29 mouse cellular contexts compared by ENCODE assay signal in the genomic region with DNA sequence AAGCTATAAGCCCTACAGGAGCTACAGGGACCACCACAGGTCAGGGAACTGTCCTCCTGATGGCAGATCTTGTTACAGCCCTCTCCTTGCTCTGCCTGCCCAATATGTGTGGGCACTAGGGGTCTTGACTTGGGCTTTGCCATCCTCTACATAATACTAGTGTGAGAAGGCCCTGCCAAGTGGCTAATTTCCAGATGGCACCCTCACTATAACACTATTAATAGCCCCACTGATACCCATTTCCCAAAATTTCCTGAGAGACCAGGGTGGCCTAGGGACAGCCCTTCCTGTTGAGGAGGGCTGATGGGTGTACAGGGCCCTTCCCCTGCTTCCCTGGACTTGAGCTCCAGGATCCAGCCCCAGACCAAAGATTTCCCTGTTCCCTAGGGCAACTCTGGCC. TPM values are rescaled to one million over a fixed set of nuclear protein-coding genes. Genes with fewer than 3 reads are reported as not detected.
DNase-seq lines count a peak whose midpoint lies in the region; ATAC-seq lines count a peak whose summit lies in the region.
"Had no signal": no experiment of that assay in that cellular context is flagged by ENCODE, and none has a peak within 500 bp of the region (broad histone marks: within the 10 kb centered on the region; RNA-seq: fewer than 3 reads in every experiment).

No protein-coding gene starts in this region.

- H3K9ac ChIP-seq in heart, embryonic 11.5 days (ENCODE audit: low read depth, low read length), result no peak overlapping the region
- H3K9ac ChIP-seq in limb, embryonic 12.5 days (replicated peaks), result no peak overlapping the region
- H3K9ac ChIP-seq: liver, embryonic 15.5 days; lung, embryonic 14.5 days; midbrain, embryonic 13.5 days had no signal

- no peaks in the 10 kb centered on the region for H3K27me3 ChIP-seq in heart, embryonic 11.5 days (ENCODE audit: control insufficient read depth, insufficient read depth, low read length)
- no peaks in the 10 kb centered on the region for H3K27me3 ChIP-seq in limb, embryonic 12.5 days
- no peaks in the 10 kb centered on the region for H3K27me3 ChIP-seq in limb, embryonic 10.5 days (ENCODE audit: low read depth, poor library complexity, severe bottlenecking)
- H3K27me3 ChIP-seq: embryonic facial prominence, embryonic 13.5 days had no signal

- 0 out of 2 replicates have a peak, but pooled peaks cover 8% of the 10 kb centered on the region for H3K36me3 ChIP-seq in heart, embryonic 11.5 days (ENCODE audit: control insufficient read depth, insufficient read depth, low read length)
- peaks cover 15% of the 10 kb centered on the region for H3K36me3 ChIP-seq in limb, embryonic 12.5 days
- H3K36me3 ChIP-seq in limb, embryonic 10.5 days, result peaks cover 15% of the 10 kb centered on the region; the same call in 1 of the 2 replicates
- H3K36me3 ChIP-seq: liver, embryonic 15.5 days; midbrain, embryonic 13.5 days; neural tube, embryonic 13.5 days had no signal

- H3K27ac ChIP-seq in heart, embryonic 11.5 days (ENCODE audit: low read depth, low read length), result no peak overlapping the region
- H3K27ac ChIP-seq in limb, embryonic 12.5 days, result no peak overlapping the region
- no peak overlapping the region for H3K27ac ChIP-seq in limb, embryonic 10.5 days
- H3K27ac ChIP-seq: embryonic facial prominence, embryonic 13.5 days; kidney, postnatal 0 days; liver, embryonic 15.5 days; midbrain, embryonic 13.5 days; neural tube, embryonic 13.5 days had no signal

- peaks cover 2% of the 10 kb centered on the region for H3K9me3 ChIP-seq in heart, embryonic 11.5 days (replicated peaks; ENCODE audit: control insufficient read depth, low read length)
- no peaks in the 10 kb centered on the region for H3K9me3 ChIP-seq in limb, embryonic 12.5 days
- no peaks in the 10 kb centered on the region for H3K9me3 ChIP-seq in limb, embryonic 10.5 days (replicated peaks)
- H3K9me3 ChIP-seq: liver, embryonic 15.5 days; midbrain, embryonic 13.5 days; neural tube, embryonic 13.5 days had no signal

- H3K4me1 ChIP-seq in heart, embryonic 11.5 days (ENCODE audit: control insufficient read depth, insufficient read depth, low read length), result peaks cover 23% of the 10 kb centered on the region
- H3K4me1 ChIP-seq in limb, embryonic 12.5 days (replicated peaks), result peaks cover 29% of the 10 kb centered on the region
- H3K4me1 ChIP-seq in limb, embryonic 10.5 days, result peaks cover 37% of the 10 kb centered on the region

- H3K4me2 ChIP-seq in heart, embryonic 11.5 days, result no peak overlapping the region
- 0 out of 2 replicates have a peak overlapping the region, but pooled peaks have one; percentile 92 for H3K4me2 ChIP-seq in limb, embryonic 12.5 days
- H3K4me2 ChIP-seq: liver, embryonic 15.5 days; lung, embryonic 14.5 days; midbrain, embryonic 13.5 days; neural tube, embryonic 13.5 days had no signal

- no peak overlapping the region for H3K4me3 ChIP-seq in heart, embryonic 11.5 days (ENCODE audit: low read depth, low read length)
- no peak overlapping the region for H3K4me3 ChIP-seq in limb, embryonic 12.5 days (replicated peaks)
- H3K4me3 ChIP-seq in limb, embryonic 10.5 days, result no peak overlapping the region
- H3K4me3 ChIP-seq: embryonic facial prominence, embryonic 13.5 days; liver, embryonic 15.5 days; midbrain, embryonic 13.5 days; neural tube, embryonic 13.5 days had no signal

- ATAC-seq in heart, embryonic 11.5 days (replicated peaks; ENCODE audit: insufficient number of reproducible peaks, low FRiP score, low TSS enrichment), result no peak
- no peak for ATAC-seq in limb, embryonic 12.5 days (ENCODE audit: insufficient number of reproducible peaks, insufficient read depth, low FRiP score, low TSS enrichment, low read depth)
- ATAC-seq: activated CD4-positive, CD25-positive, alpha-beta regulatory T cell, adult 4 months; forebrain, embryonic 16.5 days; hindbrain, embryonic 16.5 days; midbrain, embryonic 13.5 days had no signal

- DNase-seq in adrenal gland, postnatal 14 days, result peak; percentile 17
- no peak for DNase-seq in adrenal gland, postnatal 25 days
- peak; percentile 66 to 70 for DNase-seq in heart, adult 18-20 months
- no peak for DNase-seq in limb, embryonic 10.5 days (ENCODE audit: low spot score)
- DNase-seq in heart, postnatal 10 days, result peak; percentile 84 to 85
- no peak for DNase-seq in frontal cortex, adult 2 months (ENCODE audit: extremely low spot score in 1 of 2, low spot score in 1 of 2)
- DNase-seq: adrenal gland, adult 2 months; cerebellum, adult 11 months; cerebellum, adult 9-11 months; embryo, embryonic 11 days; gastrocnemius, postnatal 36 days; kidney, adult 8-10 months; kidney, postnatal 4 days; layer of hippocampus, postnatal 36 days; left cerebral cortex, postnatal 4 days; lung, embryonic 14.5 days; lung, postnatal 36 days had no signal

- intact Hi-C loops in heart, postnatal 10 days (cut with DNase I), result no loop called here

RNA-seq across cellular contexts. Expression of gene Six5, which starts 3.5 kb away (rescaled TPM):
- 13.3 and 15.3 TPM in 2 replicates for total RNA-seq in adrenal gland, postnatal 14 days (2021)
- 21.8 and 26.1 TPM in 2 replicates for total RNA-seq in adrenal gland, postnatal 25 days (2021)
- 1 to 10 TPM; 5.6 to 6.8 TPM for total RNA-seq in heart, adult 18-20 months (2021)
- 6.6 and 6.9 TPM in 2 replicates for polyA plus RNA-seq in heart, embryonic 11.5 days (2014; fragmentation: Nextera tagmentation; extraction: Ambion mirVana)
- 11.2 and 12.5 TPM in 2 replicates for polyA plus RNA-seq in limb, embryonic 12.5 days (2016; fragmentation: Nextera tagmentation; extraction: Ambion mirVana)
- polyA plus RNA-seq in limb, embryonic 10.5 days (2016; fragmentation: Nextera tagmentation; extraction: Ambion mirVana), result 5.7 and 7.5 TPM in 2 replicates
- total RNA-seq in heart, postnatal 10 days (2021), result 10 to 100 TPM in 1 of 2 experiments, 1 to 10 TPM in 1; 7.9 to 11.2 TPM
- 5.4 and 5.7 TPM in 2 replicates for polyA plus RNA-seq in frontal cortex, adult 2 months (2012; rRNA removed)

RNA-seq across cellular contexts. Expression of gene Dmpk, which starts 14.2 kb away (rescaled TPM):
- 64.2 and 65.6 TPM in 2 replicates for total RNA-seq in adrenal gland, postnatal 14 days (2021)
- 106 and 114 TPM in 2 replicates for total RNA-seq in adrenal gland, postnatal 25 days (2021)
- 100 to 1,000 TPM; 503 to 516 TPM for total RNA-seq in heart, adult 18-20 months (2021)
- polyA plus RNA-seq in heart, embryonic 11.5 days (2014; fragmentation: Nextera tagmentation; extraction: Ambion mirVana), result 17.0 and 17.7 TPM in 2 replicates
- polyA plus RNA-seq in limb, embryonic 12.5 days (2016; fragmentation: Nextera tagmentation; extraction: Ambion mirVana), result 17.7 and 18.9 TPM in 2 replicates
- 7.2 and 8.7 TPM in 2 replicates for polyA plus RNA-seq in limb, embryonic 10.5 days (2016; fragmentation: Nextera tagmentation; extraction: Ambion mirVana)
- 100 to 1,000 TPM; 288 to 299 TPM for total RNA-seq in heart, postnatal 10 days (2021)
- polyA plus RNA-seq in frontal cortex, adult 2 months (2012; rRNA removed), result 50.3 and 59.6 TPM in 2 replicates
- polyA plus RNA-seq: activated CD4-positive, CD25-positive, alpha-beta regulatory T cell, adult 4 months had no signal

RNA-seq across cellular contexts. Expression of gene Gm4969, which starts 20.3 kb away (rescaled TPM):
- 0.19 TPM in 1 of 2 replicates, not detected in the other for total RNA-seq in adrenal gland, postnatal 14 days (2021)
- total RNA-seq in adrenal gland, postnatal 25 days (2021), result 0.09 TPM in 1 of 2 replicates, not detected in the other
- not detected for total RNA-seq in heart, adult 18-20 months (2021)
- polyA plus RNA-seq in heart, embryonic 11.5 days (2014; fragmentation: Nextera tagmentation; extraction: Ambion mirVana), result 2.2 and 2.7 TPM in 2 replicates
- 3.3 and 3.5 TPM in 2 replicates for polyA plus RNA-seq in limb, embryonic 12.5 days (2016; fragmentation: Nextera tagmentation; extraction: Ambion mirVana)
- polyA plus RNA-seq in limb, embryonic 10.5 days (2016; fragmentation: Nextera tagmentation; extraction: Ambion mirVana), result 1.1 and 2.2 TPM in 2 replicates
- under 1 TPM; 0.07 to 0.19 TPM for total RNA-seq in heart, postnatal 10 days (2021)
- 1.1 and 1.4 TPM in 2 replicates for polyA plus RNA-seq in frontal cortex, adult 2 months (2012; rRNA removed)
- total RNA-seq: adrenal gland, adult 2 months; CH12.LX; gastrocnemius, postnatal 36 days had no signal
- polyA plus RNA-seq: activated CD4-positive, CD25-positive, alpha-beta regulatory T cell, adult 4 months; C2C12 had no signal

RNA-seq across cellular contexts. Expression of gene Fbxo46, which starts 21.8 kb away (rescaled TPM):
- 11.2 and 11.9 TPM in 2 replicates for total RNA-seq in adrenal gland, postnatal 14 days (2021)
- 11.7 and 15.1 TPM in 2 replicates for total RNA-seq in adrenal gland, postnatal 25 days (2021)
- 1 to 10 TPM; 5.5 to 5.7 TPM for total RNA-seq in heart, adult 18-20 months (2021)
- 6.3 and 6.4 TPM in 2 replicates for polyA plus RNA-seq in heart, embryonic 11.5 days (2014; fragmentation: Nextera tagmentation; extraction: Ambion mirVana)
- polyA plus RNA-seq in limb, embryonic 12.5 days (2016; fragmentation: Nextera tagmentation; extraction: Ambion mirVana), result 19.3 and 19.6 TPM in 2 replicates
- polyA plus RNA-seq in limb, embryonic 10.5 days (2016; fragmentation: Nextera tagmentation; extraction: Ambion mirVana), result 15.2 and 19.6 TPM in 2 replicates
- total RNA-seq in heart, postnatal 10 days (2021), result 1 to 10 TPM; 5.5 to 7.6 TPM
- 8.4 and 9.0 TPM in 2 replicates for polyA plus RNA-seq in frontal cortex, adult 2 months (2012; rRNA removed)

RNA-seq across cellular contexts. Expression of gene Dmwd, which starts 21.8 kb away (rescaled TPM):
- 45.7 and 47.7 TPM in 2 replicates for total RNA-seq in adrenal gland, postnatal 14 days (2021)
- 53.1 and 64.1 TPM in 2 replicates for total RNA-seq in adrenal gland, postnatal 25 days (2021)
- 10 to 100 TPM; 44.6 to 46.6 TPM for total RNA-seq in heart, adult 18-20 months (2021)
- 15.2 and 16.2 TPM in 2 replicates for polyA plus RNA-seq in heart, embryonic 11.5 days (2014; fragmentation: Nextera tagmentation; extraction: Ambion mirVana)
- 17.9 and 21.6 TPM in 2 replicates for polyA plus RNA-seq in limb, embryonic 12.5 days (2016; fragmentation: Nextera tagmentation; extraction: Ambion mirVana)
- 20.0 and 21.4 TPM in 2 replicates for polyA plus RNA-seq in limb, embryonic 10.5 days (2016; fragmentation: Nextera tagmentation; extraction: Ambion mirVana)
- total RNA-seq in heart, postnatal 10 days (2021), result 10 to 100 TPM; 48.4 to 50.7 TPM
- polyA plus RNA-seq in frontal cortex, adult 2 months (2012; rRNA removed), result 174 and 178 TPM in 2 replicates
- total RNA-seq: CH12.LX had no signal
- polyA plus RNA-seq: activated CD4-positive, CD25-positive, alpha-beta regulatory T cell, adult 4 months had no signal

Comparison
In these comparisons a context has a peak if more than half of its experiments do, and no peak if none do; other contexts are left out.
1. DNase-seq: peak in adrenal gland, postnatal 14 days (single experiment), heart, adult 18-20 months (2 of 2) and heart, postnatal 10 days (2 of 2); none in adrenal gland, postnatal 25 days (single experiment), limb, embryonic 10.5 days (single experiment) and frontal cortex, adult 2 months (0 of 2).